Mouse (Mus musculus) kidney, embryonic 15.5 days (tissue): ENCODE results near the gene Lpcat1. TPM values are rescaled to one million over a fixed set of nuclear protein-coding genes. Genes with fewer than 3 reads are reported as not detected.

ENCODE experiments used
- ATAC-seq: fragments of 200-750 bp; cut with Nextera tagmentation; replicated peaks from 2 replicates; pipeline ENCODE4 v1.8.0; 2017; ENCODE audit warnings: moderate TSS enrichment; ENCODE audit not compliant: low FRiP score
- H3K27ac ChIP-seq: fragments of 300-500 bp; sonication (generic); 2 replicates; pipeline ENCODE4 v1.5.1; 2015; ENCODE audit warnings: mild to moderate bottlenecking, inconsistent platforms
- H3K27me3 ChIP-seq: fragments of 300-500 bp; sonication (generic); 2 replicates; pipeline ENCODE4 v1.6.1; 2015; ENCODE audit warnings: inconsistent platforms
- H3K36me3 ChIP-seq: fragments of 300-500 bp; sonication (generic); 2 replicates; pipeline ENCODE4 v1.6.1; 2015; ENCODE audit warnings: inconsistent platforms
- H3K4me1 ChIP-seq: fragments of 300-500 bp; sonication (generic); 2 replicates; pipeline ENCODE4 v1.6.1; 2015; ENCODE audit warnings: inconsistent platforms
- H3K4me2 ChIP-seq: fragments of 300-500 bp; sonication (generic); 2 replicates; pipeline ENCODE4 v1.6.1; 2015; ENCODE audit warnings: moderate library complexity, mild to moderate bottlenecking, inconsistent platforms
- H3K4me3 ChIP-seq: fragments of 300-500 bp; sonication (generic); replicated peaks from 2 replicates; pipeline ENCODE4 v1.5.1; 2015; ENCODE audit warnings: mild to moderate bottlenecking, inconsistent platforms
- H3K9ac ChIP-seq: fragments of 300-500 bp; sonication (generic); 2 replicates; pipeline ENCODE4 v1.6.1; 2015; ENCODE audit warnings: mild to moderate bottlenecking, inconsistent platforms
- H3K9me3 ChIP-seq: fragments of 300-500 bp; sonication (generic); replicated peaks from 2 replicates; pipeline ENCODE4 v1.6.1; 2016; ENCODE audit warnings: inconsistent platforms
- WGBS: fragments of 180-500 bp; shearing (Covaris S2); methylation state at CpG from one replicate; pipeline ENCODE4 v1.1.7; 2015; ENCODE audit warnings: mixed read lengths; 5-methylcytosine and 5-hydroxymethylcytosine counted together
- polyA plus RNA-seq: library from polyadenylated mRNA; unstranded; fragments of >200 nt; fragmentation: Nextera tagmentation; extraction: Ambion mirVana; gene quantifications from 2 replicates; pipeline ENCODE4 v1.2.1, GENCODE M21; 2015

The Lpcat1 gene
- polyA plus RNA-seq, 1 experiment from 2014 or later: 36.4 TPM

- no peak overlapping the region for H3K4me3 ChIP-seq
- H3K9ac ChIP-seq: no peak overlapping the region
- H3K27ac ChIP-seq: no peak overlapping the region
- no peaks in the 10 kb centered on the region; the same call in 1 of the 2 replicates for H3K9me3 ChIP-seq
- H3K27me3 ChIP-seq: no peaks in the 10 kb centered on the region
- H3K4me1 ChIP-seq: no peaks in the 10 kb centered on the region
- 86% methylated on average over 9 of the region's 9 CpGs for WGBS
- H3K4me2 ChIP-seq: no peak overlapping the region
- H3K36me3 ChIP-seq: peaks cover 79% of the 10 kb centered on the region
- no peak for ATAC-seq
Measured at GRCm38 (mm10) chr13:73488707-73489106, 21.7 kb downstream of the Lpcat1 start.

GRCm38 (mm10) chr13:73489986-73490385, 23.0 kb downstream of the Lpcat1 start:
- H3K27me3 ChIP-seq: no peaks in the 10 kb centered on the region
- H3K4me1 ChIP-seq: no peaks in the 10 kb centered on the region
- H3K27ac ChIP-seq: no peak overlapping the region
- no peak for ATAC-seq
- no peak overlapping the region for H3K4me3 ChIP-seq
- H3K9me3 ChIP-seq: no peaks in the 10 kb centered on the region; the same call in 1 of the 2 replicates
- H3K36me3 ChIP-seq: peaks cover 86% of the 10 kb centered on the region
- H3K4me2 ChIP-seq: no peak overlapping the region
- WGBS: 94% methylated on average over 3 of the region's 3 CpGs
- H3K9ac ChIP-seq: no peak overlapping the region

GRCm38 (mm10) chr13:73490564-73491170, 23.7 kb downstream of the Lpcat1 start:
- no peak overlapping the region for H3K9ac ChIP-seq
- no peaks in the 10 kb centered on the region for H3K4me1 ChIP-seq
- H3K27ac ChIP-seq: no peak overlapping the region
- H3K36me3 ChIP-seq: peaks cover 86% of the 10 kb centered on the region
- H3K4me3 ChIP-seq: no peak overlapping the region
- H3K27me3 ChIP-seq: no peaks in the 10 kb centered on the region
- no peak for ATAC-seq
- H3K9me3 ChIP-seq: no peaks in the 10 kb centered on the region; the same call in 1 of the 2 replicates
- 90% methylated on average over 8 of the region's 8 CpGs for WGBS
- no peak overlapping the region for H3K4me2 ChIP-seq

GRCm38 (mm10) chr13:73493183-73493582, 26.2 kb downstream of the Lpcat1 start:
- Histone ChIP-seq H3K4me3 (no peak overlapping the region), H3K9ac (no peak overlapping the region), H3K27ac (no peak overlapping the region), H3K27me3 (no peaks in the 10 kb centered on the region), H3K4me2 (no peak overlapping the region), H3K36me3 (peaks cover 92% of the 10 kb centered on the region), H3K4me1 (no peaks in the 10 kb centered on the region), H3K9me3 (no peaks in the 10 kb centered on the region)
- 89% methylated on average over 4 of the region's 4 CpGs for WGBS
- ATAC-seq: no peak

GRCm38 (mm10) chr13:73494528-73494927, 27.5 kb downstream of the Lpcat1 start:
- Histone ChIP-seq H3K27me3 (no peaks in the 10 kb centered on the region), H3K27ac (no peak overlapping the region), H3K4me1 (no peaks in the 10 kb centered on the region), H3K4me3 (no peak overlapping the region), H3K36me3 (peaks cover 95% of the 10 kb centered on the region), H3K9me3 (no peaks in the 10 kb centered on the region), H3K4me2 (no peak overlapping the region), H3K9ac (no peak overlapping the region)
- WGBS: 94% methylated on average over 9 of the region's 9 CpGs
- no peak for ATAC-seq

- Histone ChIP-seq H3K9ac (no peak overlapping the region), H3K4me2 (no peak overlapping the region), H3K36me3 (peaks cover 94% of the 10 kb centered on the region), H3K9me3 (no peaks in the 10 kb centered on the region), H3K27me3 (no peaks in the 10 kb centered on the region), H3K4me1 (no peaks in the 10 kb centered on the region), H3K4me3 (no peak overlapping the region), H3K27ac (no peak overlapping the region)
- ATAC-seq: no peak
- WGBS: 81% methylated on average over 2 of the region's 2 CpGs
Measured at GRCm38 (mm10) chr13:73496137-73496536, 29.1 kb downstream of the Lpcat1 start.

GRCm38 (mm10) chr13:73499893-73500604, 33.1 kb downstream of the Lpcat1 start:
- Histone ChIP-seq H3K9me3 (no peaks in the 10 kb centered on the region), H3K4me3 (no peak overlapping the region), H3K9ac (no peak overlapping the region), H3K4me1 (no peaks in the 10 kb centered on the region), H3K4me2 (no peak overlapping the region), H3K27ac (no peak overlapping the region), H3K36me3 (peaks cover 79% of the 10 kb centered on the region), H3K27me3 (no peaks in the 10 kb centered on the region)
- WGBS: 73% methylated on average over 6 of the region's 6 CpGs
- 0 out of 2 replicates have a peak, but pooled peaks have one; percentile 55 for ATAC-seq

GRCm38 (mm10) chr13:73502719-73503118, 35.7 kb downstream of the Lpcat1 start:
- Histone ChIP-seq H3K9ac (no peak overlapping the region), H3K9me3 (no peaks in the 10 kb centered on the region), H3K27ac (no peak overlapping the region), H3K4me1 (no peaks in the 10 kb centered on the region), H3K27me3 (no peaks in the 10 kb centered on the region), H3K36me3 (peaks cover 66% of the 10 kb centered on the region), H3K4me2 (no peak overlapping the region), H3K4me3 (no peak overlapping the region)
- 60% methylated on average over 2 of the region's 2 CpGs for WGBS
- no peak for ATAC-seq

GRCm38 (mm10) chr13:73505686-73506467, 38.9 kb downstream of the Lpcat1 start:
- H3K4me3 ChIP-seq: no peak overlapping the region
- no peaks in the 10 kb centered on the region for H3K4me1 ChIP-seq
- H3K4me2 ChIP-seq: no peak overlapping the region
- peaks cover 66% of the 10 kb centered on the region for H3K36me3 ChIP-seq
- no peaks in the 10 kb centered on the region for H3K9me3 ChIP-seq
- H3K9ac ChIP-seq: no peak overlapping the region
- no peaks in the 10 kb centered on the region for H3K27me3 ChIP-seq
- 62% methylated on average over 7 of the region's 7 CpGs for WGBS
- ATAC-seq: 0 out of 2 replicates have a peak, but pooled peaks have one; percentile 46
- no peak overlapping the region for H3K27ac ChIP-seq

GRCm38 (mm10) chr13:73508817-73509550, 42.0 kb downstream of the Lpcat1 start:
- Histone ChIP-seq H3K27me3 (no peaks in the 10 kb centered on the region), H3K9me3 (no peaks in the 10 kb centered on the region), H3K9ac (no peak overlapping the region), H3K4me2 (no peak overlapping the region), H3K27ac (0 out of 2 replicates have a peak overlapping the region, but pooled peaks have one; percentile 13), H3K36me3 (peaks cover 73% of the 10 kb centered on the region), H3K4me3 (no peak overlapping the region), H3K4me1 (no peaks in the 10 kb centered on the region)
- ATAC-seq: no peak
- 86% methylated on average over 8 of the region's 8 CpGs for WGBS

- ATAC-seq: no peak
- no peaks in the 10 kb centered on the region for H3K27me3 ChIP-seq
- no peaks in the 10 kb centered on the region for H3K4me1 ChIP-seq
- peaks cover 82% of the 10 kb centered on the region for H3K36me3 ChIP-seq
- no peak overlapping the region for H3K4me3 ChIP-seq
- WGBS: 72% methylated on average over 6 of the region's 6 CpGs
- no peak overlapping the region for H3K27ac ChIP-seq
- H3K9me3 ChIP-seq: no peaks in the 10 kb centered on the region
- no peak overlapping the region for H3K9ac ChIP-seq
- no peak overlapping the region for H3K4me2 ChIP-seq
Measured at GRCm38 (mm10) chr13:73509869-73510268, 42.9 kb downstream of the Lpcat1 start.
